Mouse (Mus musculus) MEL (cell line): ENCODE measurements at regions not wholly inside any gene's neighbourhood (a gene's known extent, or its start where the extent isn't known, plus 50 kb on each side); places are given as distances from the start of the nearest gene placed in this dataset.

Experiments used
- DNase-seq: peaks from one replicate; pipeline ENCODE4 v3.0.0; 2011; ENCODE audit warnings: low read depth, low spot score
- H3K27ac ChIP-seq: 2 replicates; pipeline ENCODE4 v1.5.1; 2012; ENCODE audit warnings: low read depth, mild to moderate bottlenecking, control low read depth, low read length, moderate library complexity; ENCODE audit not compliant: control insufficient read depth
- H3K27me3 ChIP-seq, 2 experiments: fragments of 150-350 bp in 1 of 2; sonication (generic) in 1 of 2; 2 replicates each; pipeline ENCODE4 v1.6.1; 2012; ENCODE audit warnings: low read length in 2 of 2, mild to moderate bottlenecking in 2 of 2, improper control_type of control experiment in 1 of 2, moderate library complexity in 1 of 2; ENCODE audit not compliant: insufficient read depth in 2 of 2, control insufficient read depth in 1 of 2
- H3K36me3 ChIP-seq, 2 experiments: 2 replicates each; pipeline ENCODE4 v1.6.1; 2012 to 2014; ENCODE audit warnings: low read length in 2 of 2, improper control_type of control experiment in 1 of 2, inconsistent platforms in 1 of 2, mild to moderate bottlenecking in 1 of 2; ENCODE audit not compliant: insufficient read depth in 2 of 2, control insufficient read depth in 1 of 2
- H3K4me1 ChIP-seq, 2 experiments: fragments of 150-350 bp in 1 of 2; sonication (generic) in 1 of 2; 2 replicates each; pipeline ENCODE4 v1.6.1; 2012; ENCODE audit warnings: low read length in 2 of 2, improper control_type of control experiment in 1 of 2, mild to moderate bottlenecking in 1 of 2; ENCODE audit not compliant: insufficient read depth in 2 of 2, control insufficient read depth in 1 of 2
- H3K4me3 ChIP-seq, 2 experiments: fragments of 150-350 bp in 1 of 2; sonication (generic) in 1 of 2; 2 replicates each; pipeline ENCODE4 v1.5.1; 2012; ENCODE audit warnings: low read depth in 2 of 2, low read length in 2 of 2, mild to moderate bottlenecking in 2 of 2, moderate library complexity in 2 of 2, control low read depth in 1 of 2, improper control_type of control experiment in 1 of 2; ENCODE audit not compliant: control insufficient read depth in 1 of 2, insufficient read depth in 1 of 2
- H3K79me2 ChIP-seq: 2 replicates; pipeline ENCODE4 v1.6.1; 2012; ENCODE audit warnings: mild to moderate bottlenecking, low read length, moderate library complexity; ENCODE audit not compliant: control insufficient read depth, poor library complexity, insufficient read depth
- H3K9ac ChIP-seq: 2 replicates; pipeline ENCODE4 v1.6.1; 2012; ENCODE audit warnings: low read depth, mild to moderate bottlenecking, control low read depth, low read length, moderate library complexity; ENCODE audit not compliant: control insufficient read depth, poor library complexity, severe bottlenecking
- H3K9me3 ChIP-seq: fragments of 150-350 bp; sonication (generic); replicated peaks from 2 replicates; pipeline ENCODE4 v1.6.1; 2012; ENCODE audit warnings: mild to moderate bottlenecking, low read length, improper control_type of control experiment, moderate library complexity; ENCODE audit not compliant: insufficient read depth
- BHLHE40 ChIP-seq: IDR thresholded peaks from 2 replicates; pipeline ENCODE4 v1.6.1; 2012; ENCODE audit warnings: low read depth, mild to moderate bottlenecking, inconsistent platforms, low read length, improper control_type of control experiment, borderline replicate concordance
- CHD2 ChIP-seq: IDR thresholded peaks from 2 replicates; pipeline ENCODE4 v1.6.1; 2011; ENCODE audit warnings: low read length, improper control_type of control experiment
- CTCF ChIP-seq, 3 experiments: IDR thresholded peaks in 2 of 3; conservative IDR thresholded peaks in 1 of 3; 2 replicates each; pipeline ENCODE4 v1.5.1; 2011 to 2012; ENCODE audit warnings: low read length in 3 of 3, low read depth in 2 of 3, mild to moderate bottlenecking in 2 of 3, improper control_type of control experiment in 1 of 3, inconsistent platforms in 1 of 3, mixed read lengths in 1 of 3, moderate library complexity in 1 of 3; ENCODE audit not compliant: control insufficient read depth in 1 of 3, insufficient read depth in 1 of 3, poor library complexity in 1 of 3, severe bottlenecking in 1 of 3
- ELF1 ChIP-seq: IDR thresholded peaks from 2 replicates; pipeline ENCODE4 v1.6.1; 2014; ENCODE audit warnings: low read depth, mild to moderate bottlenecking, inconsistent platforms, low read length, improper control_type of control experiment, moderate library complexity
- EP300 ChIP-seq, 2 experiments: IDR thresholded peaks; 2 replicates each; pipeline ENCODE4 v1.6.1; 2011; ENCODE audit warnings: improper control_type of control experiment in 2 of 2, low read length in 2 of 2, low read depth in 1 of 2, mild to moderate bottlenecking in 1 of 2
- ETS1 ChIP-seq: IDR thresholded peaks from 2 replicates; pipeline ENCODE4 v1.6.1; 2012; ENCODE audit warnings: low read depth, mild to moderate bottlenecking, inconsistent platforms, low read length, improper control_type of control experiment, moderate library complexity
- GATA1 ChIP-seq: IDR thresholded peaks from 2 replicates; pipeline ENCODE4 v1.6.1; 2011; ENCODE audit warnings: low read depth, low read length, improper control_type of control experiment
- JUND ChIP-seq: IDR thresholded peaks from 2 replicates; pipeline ENCODE4 v1.6.1; 2011; ENCODE audit warnings: low read depth, mild to moderate bottlenecking, improper control_type of control experiment, low read length
- KAT2A ChIP-seq: conservative IDR thresholded peaks from 2 replicates; pipeline ENCODE4 v1.6.1; 2012; ENCODE audit warnings: low read depth, low read length, improper control_type of control experiment, inconsistent platforms
- MYB ChIP-seq: IDR thresholded peaks from 2 replicates; pipeline ENCODE4 v1.6.1; 2011; ENCODE audit warnings: mild to moderate bottlenecking, low read depth, low read length, improper control_type of control experiment
- NELFE ChIP-seq: IDR thresholded peaks from 2 replicates; pipeline ENCODE4 v1.6.1; 2011; ENCODE audit warnings: low read depth, low read length, improper control_type of control experiment
- NRF1 ChIP-seq: IDR thresholded peaks from 2 replicates; pipeline ENCODE4 v1.6.1; 2014; ENCODE audit warnings: low read depth, mild to moderate bottlenecking, inconsistent platforms, low read length, improper control_type of control experiment, moderate library complexity; ENCODE audit not compliant: poor library complexity, insufficient read depth, severe bottlenecking
- POLR2AphosphoS2 ChIP-seq: IDR thresholded peaks from 2 replicates; pipeline ENCODE4 v1.6.1; 2011; ENCODE audit warnings: low read length, improper control_type of control experiment
- RCOR1 ChIP-seq: IDR thresholded peaks from 2 replicates; pipeline ENCODE4 v1.6.1; 2012; ENCODE audit warnings: low read depth, mild to moderate bottlenecking, inconsistent platforms, low read length, improper control_type of control experiment
- SMC3 ChIP-seq: IDR thresholded peaks from 2 replicates; pipeline ENCODE4 v1.6.1; 2011; ENCODE audit warnings: low read depth, low read length, improper control_type of control experiment
- TAL1 ChIP-seq: IDR thresholded peaks from 2 replicates; pipeline ENCODE4 v1.6.1; 2012; ENCODE audit warnings: mild to moderate bottlenecking, inconsistent platforms, low read length, moderate library complexity, mixed read lengths
- TBP ChIP-seq: IDR thresholded peaks from 2 replicates; pipeline ENCODE4 v1.8.0; 2011; ENCODE audit warnings: low read depth, low read length, improper control_type of control experiment
- TCF12 ChIP-seq: IDR thresholded peaks from 2 replicates; pipeline ENCODE4 v1.6.1; 2014; ENCODE audit warnings: low read depth, mild to moderate bottlenecking, inconsistent platforms, low read length, improper control_type of control experiment, moderate library complexity
- UBTF ChIP-seq: IDR thresholded peaks from 2 replicates; pipeline ENCODE4 v1.6.1; 2012; ENCODE audit warnings: low read depth, mild to moderate bottlenecking, inconsistent platforms, low read length, improper control_type of control experiment, moderate library complexity, borderline replicate concordance; ENCODE audit not compliant: insufficient read depth
- USF1 ChIP-seq: IDR thresholded peaks from 2 replicates; pipeline ENCODE4 v1.6.1; 2014; ENCODE audit warnings: low read depth, mild to moderate bottlenecking, inconsistent platforms, low read length, improper control_type of control experiment, moderate library complexity
- ZC3H11A ChIP-seq: IDR thresholded peaks from 2 replicates; pipeline ENCODE4 v1.6.1; 2012; ENCODE audit warnings: low read depth, mild to moderate bottlenecking, inconsistent platforms, low read length, improper control_type of control experiment
- ZNF384 ChIP-seq: IDR thresholded peaks from 2 replicates; pipeline ENCODE4 v1.6.1; 2012; ENCODE audit warnings: low read depth, mild to moderate bottlenecking, inconsistent platforms, low read length, improper control_type of control experiment

DNA sequence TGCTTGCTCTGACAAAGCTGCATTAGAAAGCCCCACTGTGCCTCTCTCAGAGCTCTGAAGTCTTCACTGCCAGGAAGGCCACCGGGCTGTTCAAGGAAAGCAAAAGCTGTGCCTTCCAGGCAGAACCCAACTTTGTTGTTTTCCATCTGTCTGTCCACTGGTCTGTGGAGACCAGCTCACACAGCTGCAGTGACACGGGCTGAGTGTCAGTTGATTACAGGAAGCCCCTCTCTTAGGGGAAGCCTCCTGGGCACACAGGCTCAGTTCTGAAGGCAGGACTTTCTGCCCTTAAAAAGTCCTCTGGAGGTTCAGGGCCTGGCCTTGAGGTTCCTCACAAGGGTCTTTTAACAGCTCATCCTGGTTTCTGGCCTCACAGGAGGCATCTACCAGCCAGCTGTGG lies 55.1 kb upstream of the Eps8l3 start:
- Histone ChIP-seq H3K9ac (no peak overlapping the region), H3K4me1 (peaks cover 7 to 27% of the 10 kb centered on the region in 2 experiments), H3K79me2 (no peaks in the 10 kb centered on the region), H3K9me3 (no peaks in the 10 kb centered on the region), H3K27ac (no peak overlapping the region), H3K36me3 (peaks cover 0 to 17% of the 10 kb centered on the region in 2 experiments; a peak in 2 of 4 replicates), H3K4me3 (no peak overlapping the region), H3K27me3 (no peaks in the 10 kb centered on the region)
- no peak for DNase-seq
- no peak for TF ChIP-seq JUND
- TF ChIP-seq CHD2 = no peak
- TF ChIP-seq BHLHE40 = no peak
- TF ChIP-seq UBTF = no peak
- TF ChIP-seq ZNF384 = no peak
- no peak for TF ChIP-seq USF1
- no peak for TF ChIP-seq ZC3H11A

GRCm38 (mm10) chr3:107819622-107820021 lies 57.4 kb upstream of the Eps8l3 start:
- no peaks in the 10 kb centered on the region for H3K9me3 ChIP-seq
- DNase-seq = peak; percentile 23
- TF ChIP-seq MYB (peak; percentile 62; the same call in 1 of the 2 replicates), RCOR1 (no peak; the same call in 1 of the 2 replicates), CHD2 (no peak), TBP (no peak), ETS1 (0 out of 2 replicates have a peak, but pooled peaks have one; percentile 38), EP300 (IDR thresholded peaks at IDR 0.05; ENCODE audit: low read depth in 1 of 2, low read length in 2 of 2) (peak; percentile 17 to 81; a peak in 3 of 4 replicates), TCF12 (peak; percentile 73; the same call in 1 of the 2 replicates), KAT2A (no peak), GATA1 (peak; percentile 68), CTCF (IDR thresholded peaks at IDR 0.05 in 2 of 3, conservative IDR thresholded peaks at IDR 0.05 in 1 of 3; ENCODE audit: control insufficient read depth in 1 of 3, insufficient read depth in 1 of 3, low read depth in 2 of 3, low read length in 3 of 3, poor library complexity in 1 of 3, severe bottlenecking in 1 of 3) (no peak), SMC3 (no peak), POLR2AphosphoS2 (no peak), ELF1 (no peak), NELFE (no peak), ZC3H11A (no peak), NRF1 (no peak), TAL1 (no peak)
- TF ChIP-seq, all 39 proteins: peak for 5
- no peaks in the 10 kb centered on the region for H3K79me2 ChIP-seq
- peaks cover 0 to 17% of the 10 kb centered on the region in 2 experiments; a peak in 2 of 4 replicates for H3K36me3 ChIP-seq
- H3K4me1 ChIP-seq = peaks cover 7 to 27% of the 10 kb centered on the region in 2 experiments
- no peak overlapping the region for H3K9ac ChIP-seq
- H3K4me3 ChIP-seq = peak overlapping the region in 1 of 2 experiments; percentile 15; a peak in 2 of 4 replicates
- peak overlapping the region; percentile 34; the same call in 1 of the 2 replicates for H3K27ac ChIP-seq
- H3K27me3 ChIP-seq = no peaks in the 10 kb centered on the region
